Mouse (Mus musculus): ENCODE measurements around the gene Josd2. TPM values are rescaled to one million over a fixed set of nuclear protein-coding genes. Genes with fewer than 3 reads are reported as not detected.

The Josd2 gene
- polyA plus RNA-seq, 1 experiment from 2014 or later = 134 TPM

GRCm38 (mm10) chr7:44491391-44491790 lies 23.6 kb downstream of the Josd2 start:
- Histone ChIP-seq H3K27ac (no peak overlapping the region), H3K9me3 (replicated peaks) (no peaks in the 10 kb centered on the region), H3K4me3 (no peak overlapping the region), H3K36me3 (peaks cover 40% of the 10 kb centered on the region), H3K4me1 (replicated peaks) (peaks cover 32% of the 10 kb centered on the region), H3K9ac (no peak overlapping the region), H3K4me2 (no peak overlapping the region), H3K27me3 (no peaks in the 10 kb centered on the region)
- 98% methylated on average over 5 of the region's 5 CpGs for WGBS
- no peak for ATAC-seq (replicated peaks; ENCODE audit: insufficient number of reproducible peaks, insufficient read depth, low FRiP score, low read depth)

- H3K4me1 ChIP-seq (replicated peaks) = peaks cover 28% of the 10 kb centered on the region
- H3K4me3 ChIP-seq = no peak overlapping the region
- no peak overlapping the region for H3K27ac ChIP-seq
- no peak overlapping the region for H3K9ac ChIP-seq
- peaks cover 40% of the 10 kb centered on the region for H3K36me3 ChIP-seq
- 92% methylated on average over 21 of the region's 21 CpGs for WGBS
- H3K4me2 ChIP-seq = no peak overlapping the region
- no peaks in the 10 kb centered on the region for H3K27me3 ChIP-seq
- H3K9me3 ChIP-seq (replicated peaks) = no peaks in the 10 kb centered on the region
- ATAC-seq (replicated peaks; ENCODE audit: insufficient number of reproducible peaks, insufficient read depth, low FRiP score, low read depth) = no peak
Observed at GRCm38 (mm10) chr7:44492166-44492826, 24.5 kb downstream of the Josd2 start.

- no peak for ATAC-seq (replicated peaks; ENCODE audit: insufficient number of reproducible peaks, insufficient read depth, low FRiP score, low read depth)
- Histone ChIP-seq H3K27ac (no peak overlapping the region), H3K36me3 (peaks cover 35% of the 10 kb centered on the region), H3K4me2 (no peak overlapping the region), H3K4me3 (no peak overlapping the region), H3K27me3 (peaks cover 7% of the 10 kb centered on the region), H3K9me3 (replicated peaks) (no peaks in the 10 kb centered on the region), H3K9ac (no peak overlapping the region), H3K4me1 (replicated peaks) (peaks cover 24% of the 10 kb centered on the region)
- WGBS = 87% methylated on average over 12 of the region's 12 CpGs
Observed at GRCm38 (mm10) chr7:44494681-44495080, 26.9 kb downstream of the Josd2 start.

- no peak overlapping the region; the same call in 1 of the 2 replicates for H3K4me3 ChIP-seq
- no peak overlapping the region for H3K27ac ChIP-seq
- peak overlapping the region; percentile 90; the same call in 1 of the 2 replicates for H3K4me2 ChIP-seq
- WGBS = 82% methylated on average over 7 of the region's 7 CpGs
- peaks cover 22% of the 10 kb centered on the region for H3K4me1 ChIP-seq (replicated peaks)
- peaks cover 31% of the 10 kb centered on the region for H3K36me3 ChIP-seq
- peak overlapping the region; percentile 84; the same call in 1 of the 2 replicates for H3K9ac ChIP-seq
- H3K9me3 ChIP-seq (replicated peaks) = no peaks in the 10 kb centered on the region
- H3K27me3 ChIP-seq = peaks cover 11% of the 10 kb centered on the region
- ATAC-seq (replicated peaks; ENCODE audit: insufficient number of reproducible peaks, insufficient read depth, low FRiP score, low read depth) = no peak
Observed at GRCm38 (mm10) chr7:44495086-44495485, 27.3 kb downstream of the Josd2 start.

GRCm38 (mm10) chr7:44495992-44496770 lies 28.4 kb downstream of the Josd2 start, which contains the start of the genes Emc10 and Fam71e1:
Emc10 (minus strand) TSS chr7:44496529.
Fam71e1 (plus strand) TSS chr7:44496581.
- H3K36me3 ChIP-seq = peaks cover 20% of the 10 kb centered on the region
- no peaks in the 10 kb centered on the region for H3K9me3 ChIP-seq (replicated peaks)
- peak; percentile 89 for ATAC-seq (replicated peaks; ENCODE audit: insufficient number of reproducible peaks, insufficient read depth, low FRiP score, low read depth)
- peak within 1 kb of the TSS; percentile 95 for H3K27ac ChIP-seq
- peak within 1 kb of the TSS; percentile 84 for H3K9ac ChIP-seq
- peaks cover 15% of the 10 kb centered on the region for H3K27me3 ChIP-seq
- H3K4me1 ChIP-seq (replicated peaks) = peaks cover 18% of the 10 kb centered on the region
- H3K4me2 ChIP-seq = peak within 1 kb of the TSS; percentile 90
- WGBS = under 1% methylated on average over 58 of the region's 58 CpGs
- H3K4me3 ChIP-seq = peak within 1 kb of the TSS; percentile 84

- Histone ChIP-seq H3K9me3 (replicated peaks) (no peaks in the 10 kb centered on the region), H3K4me1 (replicated peaks) (peaks cover 18% of the 10 kb centered on the region), H3K4me2 (peak overlapping the region; percentile 90), H3K27ac (peak overlapping the region; percentile 95), H3K27me3 (peaks cover 15% of the 10 kb centered on the region), H3K9ac (peak overlapping the region; percentile 84), H3K4me3 (peak overlapping the region; percentile 84), H3K36me3 (peaks cover 15% of the 10 kb centered on the region)
- no peak for ATAC-seq (replicated peaks; ENCODE audit: insufficient number of reproducible peaks, insufficient read depth, low FRiP score, low read depth)
- under 1% methylated on average over 26 of the region's 26 CpGs for WGBS
Observed at GRCm38 (mm10) chr7:44496771-44497109, 29.0 kb downstream of the Josd2 start.

GRCm38 (mm10) chr7:44497361-44498055 lies 29.7 kb downstream of the Josd2 start:
- Histone ChIP-seq H3K9ac (no peak overlapping the region), H3K36me3 (peaks cover 7% of the 10 kb centered on the region), H3K4me1 (replicated peaks) (peaks cover 18% of the 10 kb centered on the region), H3K9me3 (replicated peaks) (no peaks in the 10 kb centered on the region), H3K4me3 (peak overlapping the region; percentile 84; the same call in 1 of the 2 replicates), H3K27me3 (peaks cover 15% of the 10 kb centered on the region), H3K27ac (no peak overlapping the region), H3K4me2 (peak overlapping the region; percentile 90)
- 83% methylated on average over 10 of the region's 10 CpGs for WGBS
- no peak for ATAC-seq (replicated peaks; ENCODE audit: insufficient number of reproducible peaks, insufficient read depth, low FRiP score, low read depth)

GRCm38 (mm10) chr7:44498922-44499321 lies 31.1 kb downstream of the Josd2 start:
- no peak overlapping the region for H3K4me3 ChIP-seq
- WGBS = 52% methylated on average over 1 of the region's 1 CpGs

GRCm38 (mm10) chr7:44500046-44500445 lies 32.3 kb downstream of the Josd2 start:
- Histone ChIP-seq H3K9ac (no peak overlapping the region), H3K9me3 (replicated peaks) (no peaks in the 10 kb centered on the region), H3K4me2 (no peak overlapping the region), H3K36me3 (no peaks in the 10 kb centered on the region), H3K4me1 (replicated peaks) (peaks cover 14% of the 10 kb centered on the region), H3K27ac (no peak overlapping the region), H3K4me3 (no peak overlapping the region), H3K27me3 (peaks cover 15% of the 10 kb centered on the region)
- no peak for ATAC-seq (replicated peaks; ENCODE audit: insufficient number of reproducible peaks, insufficient read depth, low FRiP score, low read depth)
- WGBS = 46% methylated on average over 20 of the region's 20 CpGs

More at GRCm38 (mm10) chr7:44498922-44499321, 31.1 kb downstream of the Josd2 start:
- no peak for ATAC-seq (replicated peaks; ENCODE audit: insufficient number of reproducible peaks, insufficient read depth, low FRiP score, low read depth)
- Histone ChIP-seq H3K36me3 (no peaks in the 10 kb centered on the region), H3K4me2 (no peak overlapping the region), H3K27ac (no peak overlapping the region), H3K4me1 (replicated peaks) (peaks cover 18% of the 10 kb centered on the region), H3K9me3 (replicated peaks) (no peaks in the 10 kb centered on the region), H3K27me3 (peaks cover 15% of the 10 kb centered on the region), H3K9ac (no peak overlapping the region)

- WGBS = 38% methylated on average over 5 of the region's 5 CpGs
- no peak overlapping the region for H3K27ac ChIP-seq
- H3K9ac ChIP-seq = no peak overlapping the region
- H3K9me3 ChIP-seq (replicated peaks) = no peaks in the 10 kb centered on the region
- no peak overlapping the region for H3K4me2 ChIP-seq
- peaks cover 15% of the 10 kb centered on the region for H3K27me3 ChIP-seq
- peaks cover 5% of the 10 kb centered on the region for H3K4me1 ChIP-seq (replicated peaks)
- ATAC-seq (replicated peaks; ENCODE audit: insufficient number of reproducible peaks, insufficient read depth, low FRiP score, low read depth) = no peak
- no peak overlapping the region for H3K4me3 ChIP-seq
- no peaks in the 10 kb centered on the region for H3K36me3 ChIP-seq
Observed at GRCm38 (mm10) chr7:44501563-44502115, 33.9 kb downstream of the Josd2 start.

- Histone ChIP-seq H3K27me3 (peaks cover 18% of the 10 kb centered on the region), H3K4me3 (no peak overlapping the region), H3K4me2 (no peak overlapping the region), H3K36me3 (no peaks in the 10 kb centered on the region), H3K9me3 (replicated peaks) (no peaks in the 10 kb centered on the region), H3K27ac (no peak overlapping the region), H3K4me1 (replicated peaks) (no peaks in the 10 kb centered on the region), H3K9ac (no peak overlapping the region)
- ATAC-seq (replicated peaks; ENCODE audit: insufficient number of reproducible peaks, insufficient read depth, low FRiP score, low read depth) = no peak
Observed at GRCm38 (mm10) chr7:44507491-44507890, 39.7 kb downstream of the Josd2 start.

Measured in heart, embryonic 15.5 days (tissue).